27 mouse cellular contexts compared by ENCODE assay signal in the genomic region with DNA sequence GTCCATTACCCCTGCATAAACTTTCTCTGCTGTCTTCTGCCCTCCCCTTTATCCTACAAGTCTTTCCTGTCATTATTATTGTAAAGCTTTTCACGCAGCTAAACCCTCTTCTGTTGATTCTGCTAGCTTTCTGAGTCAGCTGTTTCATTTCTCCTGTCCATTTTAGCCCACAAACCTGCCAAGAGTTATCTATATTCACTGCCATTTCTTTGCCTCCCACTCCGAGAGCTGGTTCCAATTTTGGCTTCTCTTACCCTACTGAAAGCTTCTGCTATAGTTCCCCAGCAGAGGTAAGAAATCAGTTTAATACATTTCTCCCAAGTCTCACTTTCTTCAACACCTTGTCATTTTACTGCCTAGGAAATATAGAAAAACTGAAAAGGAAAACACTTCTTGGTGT. TPM values are rescaled to one million over a fixed set of nuclear protein-coding genes. Genes with fewer than 3 reads are reported as not detected.
"Had no signal": no experiment of that assay in that cellular context is flagged by ENCODE, and none has a peak within 500 bp of the region (broad histone marks: within the 10 kb centered on the region; RNA-seq: fewer than 3 reads in every experiment).

No protein-coding gene starts in this region.

- H3K4me1 ChIP-seq: kidney, embryonic 15.5 days; limb, embryonic 15.5 days; midbrain, embryonic 12.5 days; midbrain, embryonic 15.5 days; neural tube, embryonic 12.5 days; neural tube, embryonic 15.5 days; stomach, embryonic 15.5 days had no signal

- DNase-seq: kidney, adult 11 months; kidney, adult 8-10 months; kidney, postnatal 10 days; kidney, postnatal 36 days; layer of hippocampus, postnatal 36 days; liver, postnatal 0 days; lung, embryonic 14.5 days; right cerebral cortex, postnatal 14 days; spleen, adult 18-20 months; thymus, adult 18-20 months; thymus, postnatal 14 days; thymus, postnatal 4 days had no signal

- H3K27ac ChIP-seq: kidney, embryonic 15.5 days; limb, embryonic 12.5 days; limb, embryonic 15.5 days; liver, embryonic 14.5 days; macrophage; midbrain, embryonic 12.5 days; midbrain, embryonic 15.5 days; neural tube, embryonic 12.5 days; neural tube, embryonic 15.5 days; stomach, embryonic 15.5 days had no signal

- H3K4me3 ChIP-seq: kidney, embryonic 15.5 days; limb, embryonic 12.5 days; limb, embryonic 15.5 days; midbrain, embryonic 12.5 days; midbrain, embryonic 15.5 days; neural tube, embryonic 12.5 days; neural tube, embryonic 15.5 days; stomach, embryonic 15.5 days had no signal

- ATAC-seq: liver, postnatal 0 days; lung, postnatal 0 days; midbrain, embryonic 15.5 days had no signal

RNA-seq across cellular contexts. Expression of gene Cxcl13, which starts 19.6 kb away (rescaled TPM):
- total RNA-seq: layer of hippocampus, postnatal 10 days; layer of hippocampus, postnatal 36 days; left cerebral cortex, postnatal 36 days; megakaryocyte, adult 5-6 weeks had no signal
- polyA plus RNA-seq: macrophage; midbrain, embryonic 12.5 days; midbrain, embryonic 15.5 days; testis, adult 2 months had no signal
